Mouse (Mus musculus) embryonic facial prominence, embryonic 11.5 days (tissue): ENCODE results near the gene Esrra. TPM values are rescaled to one million over a fixed set of nuclear protein-coding genes. Genes with fewer than 3 reads are reported as not detected.
A peak's percentile ranks its signal among the peaks of the same experiment; 100 is the strongest.

Experiments used
- ATAC-seq: fragments of 200-750 bp; cut with Nextera tagmentation; replicated peaks from 2 replicates; pipeline ENCODE4 v1.8.0; 2017; ENCODE audit warnings: low read depth; ENCODE audit not compliant: insufficient number of reproducible peaks, low FRiP score, low TSS enrichment
- DNase-seq: peaks from one replicate; pipeline ENCODE4 v3.0.0-alpha.2; 2015; ENCODE audit warnings: low spot score
- H3K27ac ChIP-seq: fragments of 300-500 bp; sonication (generic); replicated peaks from 2 replicates; pipeline ENCODE4 v1.5.1; 2014; ENCODE audit warnings: mild to moderate bottlenecking, low read depth, low read length, control low read depth
- H3K27me3 ChIP-seq: fragments of 300-500 bp; sonication (generic); 2 replicates; pipeline ENCODE4 v1.6.1; 2014; ENCODE audit warnings: mild to moderate bottlenecking, low read length, moderate library complexity, mixed read lengths; ENCODE audit not compliant: control insufficient read depth, insufficient read depth
- H3K36me3 ChIP-seq: fragments of 300-500 bp; sonication (generic); replicated peaks from 2 replicates; pipeline ENCODE4 v1.6.1; 2014; ENCODE audit warnings: low read depth, mild to moderate bottlenecking, low read length, moderate library complexity, mixed read lengths; ENCODE audit not compliant: control insufficient read depth, insufficient read depth
- H3K4me1 ChIP-seq: fragments of 300-500 bp; sonication (generic); 2 replicates; pipeline ENCODE4 v1.6.1; 2014; ENCODE audit warnings: low read length, mixed read lengths; ENCODE audit not compliant: control insufficient read depth, insufficient read depth
- H3K4me2 ChIP-seq: fragments of 300-500 bp; sonication (generic); 2 replicates; pipeline ENCODE4 v1.6.1; 2014; ENCODE audit warnings: low read depth, mild to moderate bottlenecking, control low read depth, low read length, moderate library complexity
- H3K4me3 ChIP-seq: fragments of 300-500 bp; sonication (generic); 2 replicates; pipeline ENCODE4 v1.5.1; 2014; ENCODE audit warnings: low read depth, low read length, control low read depth
- H3K9ac ChIP-seq: fragments of 300-500 bp; sonication (generic); replicated peaks from 2 replicates; pipeline ENCODE4 v1.6.1; 2014; ENCODE audit warnings: mild to moderate bottlenecking, control low read depth, low read length
- H3K9me3 ChIP-seq: fragments of 300-500 bp; sonication (generic); replicated peaks from 2 replicates; pipeline ENCODE4 v1.6.1; 2016; ENCODE audit warnings: mild to moderate bottlenecking, low read length, inconsistent platforms, mixed read lengths; ENCODE audit not compliant: control insufficient read depth
- WGBS: fragments of 180-500 bp; shearing (Covaris S2); extraction: QIAGEN DNeasy Blood & Tissue Kit; methylation state at CpG from one replicate; pipeline ENCODE4 v1.1.7; 2014; 5-methylcytosine and 5-hydroxymethylcytosine counted together
- polyA plus RNA-seq: library from polyadenylated mRNA; unstranded; fragments of >200 nt; fragmentation: Nextera tagmentation; extraction: Ambion mirVana; gene quantifications from 2 replicates; pipeline ENCODE4 v1.2.1, GENCODE M21; 2014

Gene Esrra
- polyA plus RNA-seq, 1 experiment from 2014 or later = 2.7 TPM

DNA sequence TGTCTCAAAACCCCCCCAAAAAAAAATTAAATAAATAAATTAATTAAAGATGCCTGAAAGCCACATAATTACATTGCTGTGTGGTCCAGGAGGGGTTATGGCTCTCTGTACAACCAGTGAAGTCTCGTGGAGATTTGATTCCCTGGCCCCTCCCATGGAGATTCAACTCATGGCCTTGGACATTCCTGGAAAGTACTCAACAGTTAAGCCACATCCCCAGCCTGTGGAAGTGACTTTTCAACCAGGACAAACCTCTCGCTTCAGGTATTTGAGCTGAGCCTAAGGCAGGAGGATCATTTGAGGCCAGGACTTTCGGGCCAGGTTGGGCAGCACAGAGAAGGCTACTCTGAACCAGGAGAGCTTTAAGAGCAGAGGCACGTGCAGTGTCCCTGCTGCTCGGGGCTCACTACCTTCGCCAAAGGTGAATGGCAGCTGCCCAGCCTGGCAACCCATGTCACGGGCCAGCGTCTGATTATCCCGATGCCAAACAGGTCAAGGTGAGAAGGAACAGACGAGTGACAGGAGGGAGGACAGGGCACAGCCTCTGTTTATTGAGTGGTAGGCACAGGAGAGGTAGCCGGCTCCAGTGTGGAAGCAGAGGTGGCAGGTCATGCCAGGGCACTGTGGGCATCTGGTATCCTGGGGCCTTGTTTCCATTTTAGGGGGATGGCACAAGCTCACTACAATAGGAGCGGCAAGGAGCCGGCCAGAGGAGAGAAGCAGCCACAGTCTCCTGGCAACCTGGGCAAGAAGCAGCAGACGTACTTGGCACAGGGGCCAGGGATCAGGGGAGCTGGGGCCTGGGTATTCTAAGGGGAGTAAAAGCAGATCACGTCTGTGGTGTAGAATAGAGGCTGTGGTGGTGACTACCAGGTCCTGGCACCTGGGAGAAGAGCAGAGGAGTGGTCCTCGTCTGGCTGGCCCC, 16.2 kb upstream of the Esrra start:
- Histone ChIP-seq H3K4me3 (no peak overlapping the region), H3K36me3 (no peaks in the 10 kb centered on the region), H3K4me1 (no peaks in the 10 kb centered on the region; the same call in 1 of the 2 replicates), H3K9me3 (no peaks in the 10 kb centered on the region), H3K4me2 (no peak overlapping the region), H3K27me3 (peaks cover 29% of the 10 kb centered on the region), H3K27ac (no peak overlapping the region), H3K9ac (no peak overlapping the region)
- WGBS = 81% methylated on average over 16 of the region's 16 CpGs
- DNase-seq (no peak), ATAC-seq (no peak)

DNA sequence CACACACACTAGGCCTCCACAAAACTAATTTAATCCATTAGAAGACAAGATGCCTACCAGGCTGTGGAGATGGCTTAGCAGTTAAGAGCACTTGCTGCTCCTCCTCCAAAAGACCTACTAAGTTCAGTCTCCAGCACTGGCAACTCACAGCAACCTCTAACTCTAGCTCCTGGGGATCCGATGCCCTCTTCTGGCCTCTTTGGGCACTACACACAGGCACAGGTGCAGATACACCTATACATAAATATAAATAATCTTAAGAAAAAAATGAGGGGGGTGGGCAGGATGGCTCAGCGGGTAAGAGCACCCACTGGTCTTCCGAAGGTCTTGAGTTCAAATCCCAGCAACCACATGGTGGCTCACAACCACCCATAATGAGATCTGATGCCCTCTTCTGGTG, 14.7 kb upstream of the Esrra start:
- Histone ChIP-seq H3K4me1 (no peaks in the 10 kb centered on the region; the same call in 1 of the 2 replicates), H3K27ac (no peak overlapping the region), H3K4me2 (no peak overlapping the region), H3K9ac (no peak overlapping the region), H3K27me3 (peaks cover 43% of the 10 kb centered on the region), H3K4me3 (no peak overlapping the region), H3K9me3 (no peaks in the 10 kb centered on the region), H3K36me3 (no peaks in the 10 kb centered on the region)
- 34% methylated on average over 3 of the region's 3 CpGs for WGBS
- ATAC-seq = no peak
- no peak for DNase-seq

- H3K4me2 ChIP-seq = peak within 1 kb of the TSS; percentile 63
- peak within 1 kb of the TSS; percentile 37 for H3K9ac ChIP-seq
- 7% methylated on average over 23 of the region's 23 CpGs for WGBS
- no peaks in the 10 kb centered on the region; the same call in 1 of the 2 replicates for H3K4me1 ChIP-seq
- H3K27me3 ChIP-seq = peaks cover 54% of the 10 kb centered on the region
- H3K4me3 ChIP-seq = peak within 1 kb of the TSS; percentile 29
- ATAC-seq (no peak), DNase-seq (no peak)
- H3K27ac ChIP-seq = no peak within 1 kb of the TSS
- H3K36me3 ChIP-seq = no peaks in the 10 kb centered on the region
- no peaks in the 10 kb centered on the region for H3K9me3 ChIP-seq
Observed at GRCm38 (mm10) chr19:6934195-6934977, 12.8 kb upstream of the Esrra start, which contains the start of gene Kcnk4. Gene Kcnk4 (minus strand): TSS chr19:6934515.

DNA sequence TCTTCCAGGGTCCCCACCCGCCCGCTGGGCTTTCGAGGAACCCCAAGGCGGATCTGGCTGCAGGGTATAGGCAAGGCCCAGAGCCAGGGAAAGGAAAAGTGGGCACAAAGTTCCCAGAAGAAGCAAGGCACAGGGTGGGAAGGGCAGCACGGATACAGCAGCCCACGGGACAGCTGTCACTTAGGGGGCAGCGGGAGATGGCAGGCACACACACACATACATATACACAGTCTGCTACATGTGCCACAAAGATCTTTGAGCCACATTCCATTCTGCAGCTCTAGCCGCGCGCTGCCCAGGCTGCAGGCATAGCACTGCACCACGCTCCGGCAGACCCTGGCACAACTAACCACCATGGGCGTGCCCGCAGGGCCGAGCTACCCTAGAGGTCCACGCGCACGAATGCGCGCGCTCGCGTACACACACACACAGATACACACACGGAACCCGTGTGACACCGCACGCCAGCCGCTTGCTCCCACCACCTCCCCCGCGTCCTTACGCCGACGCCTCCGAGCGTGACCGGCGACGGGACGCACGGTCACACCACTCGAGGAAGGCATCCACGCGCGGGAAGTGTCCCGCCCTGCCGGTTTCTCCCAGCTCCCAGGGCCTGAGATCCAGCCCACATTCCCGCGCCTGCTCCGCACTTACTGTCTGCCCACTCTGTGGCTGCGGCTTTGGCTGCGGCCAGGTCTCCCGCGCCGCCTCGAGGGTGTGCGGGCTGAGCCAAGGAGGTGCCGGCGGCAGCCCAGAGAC, 12.0 kb upstream of the Esrra start:
- Histone ChIP-seq H3K27me3 (peaks cover 59% of the 10 kb centered on the region), H3K4me1 (no peaks in the 10 kb centered on the region; the same call in 1 of the 2 replicates), H3K36me3 (no peaks in the 10 kb centered on the region), H3K27ac (no peak overlapping the region), H3K9me3 (no peaks in the 10 kb centered on the region), H3K9ac (peak overlapping the region; percentile 37), H3K4me2 (peak overlapping the region; percentile 63), H3K4me3 (peak overlapping the region; percentile 29)
- ATAC-seq (peak; percentile 29; the same call in 1 of the 2 replicates), DNase-seq (no peak)
- 4% methylated on average over 58 of the region's 58 CpGs for WGBS

GRCm38 (mm10) chr19:6933102-6933435, 11.5 kb upstream of the Esrra start:
- 12% methylated on average over 4 of the region's 4 CpGs for WGBS
- Histone ChIP-seq H3K36me3 (no peaks in the 10 kb centered on the region), H3K9ac (no peak overlapping the region), H3K27me3 (peaks cover 62% of the 10 kb centered on the region), H3K4me3 (no peak overlapping the region), H3K4me2 (no peak overlapping the region), H3K4me1 (no peaks in the 10 kb centered on the region; the same call in 1 of the 2 replicates), H3K9me3 (no peaks in the 10 kb centered on the region), H3K27ac (no peak overlapping the region)
- ATAC-seq = no peak
- no peak for DNase-seq

- Histone ChIP-seq H3K36me3 (no peaks in the 10 kb centered on the region), H3K4me1 (no peaks in the 10 kb centered on the region; the same call in 1 of the 2 replicates), H3K4me3 (no peak overlapping the region), H3K9ac (no peak overlapping the region), H3K9me3 (no peaks in the 10 kb centered on the region), H3K4me2 (no peak overlapping the region), H3K27ac (no peak overlapping the region), H3K27me3 (peaks cover 73% of the 10 kb centered on the region)
- no peak for ATAC-seq
- 54% methylated on average over 1 of the region's 1 CpGs for WGBS
- no peak for DNase-seq
Observed at GRCm38 (mm10) chr19:6932018-6932417, 10.4 kb upstream of the Esrra start.

DNA sequence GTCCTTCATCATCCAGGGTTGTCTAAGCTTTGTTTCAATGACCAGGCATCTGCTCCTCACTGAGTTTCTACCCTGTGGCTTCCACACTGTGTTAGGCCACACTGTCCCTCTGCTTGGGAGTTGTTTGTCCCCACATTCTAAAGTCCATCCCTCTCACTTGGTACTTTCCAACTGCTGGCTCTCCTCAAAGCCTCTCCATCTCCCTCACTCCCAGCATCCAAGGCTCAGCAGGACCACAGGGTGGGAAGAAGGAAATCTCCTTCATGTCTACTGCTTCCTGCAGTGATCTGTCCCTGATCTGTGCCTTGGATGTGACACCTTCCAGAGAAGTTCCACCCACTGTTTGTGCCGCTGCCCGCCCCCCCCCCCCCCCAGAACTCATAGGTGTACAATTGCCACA, 9.4 kb upstream of the Esrra start:
- Histone ChIP-seq H3K4me1 (peaks cover 3% of the 10 kb centered on the region; the same call in 1 of the 2 replicates), H3K9me3 (peaks cover 3% of the 10 kb centered on the region; the same call in 1 of the 2 replicates), H3K27ac (no peak overlapping the region), H3K4me2 (no peak overlapping the region), H3K4me3 (no peak overlapping the region), H3K27me3 (peaks cover 80% of the 10 kb centered on the region), H3K36me3 (no peaks in the 10 kb centered on the region), H3K9ac (no peak overlapping the region)
- DNase-seq (no peak), ATAC-seq (no peak)
- 0% methylated on average over 2 of the region's 2 CpGs for WGBS
